Mouse (Mus musculus) kidney, postnatal 36 days (tissue): ENCODE data around the gene Phc1.

Experiments used
- DNase-seq, 2 experiments: peaks; one replicate each; pipeline ENCODE4 v3.0.0; 2021 to 2022; ENCODE audit warnings: mixed read lengths in 2 of 2

The Phc1 gene

GRCm38 (mm10) chr6:122339047-122339647, 1.2 kb downstream of the Phc1 start:
- DNase-seq: peak; percentile 65 to 83

- peak; percentile 17 to 36 for DNase-seq
These were observed 2.8 kb downstream of the Phc1 start for GRCm38 (mm10) chr6:122337546-122337945.

- peak; percentile 31 to 65 for DNase-seq
These were observed 5.5 kb downstream of the Phc1 start for GRCm38 (mm10) chr6:122334786-122335340.

GRCm38 (mm10) chr6:122333081-122333612, 7.2 kb downstream of the Phc1 start:
- DNase-seq: no peak

- peak; percentile 35 to 59 for DNase-seq
These were observed 14.9 kb downstream of the Phc1 start for GRCm38 (mm10) chr6:122325361-122325975.

GRCm38 (mm10) chr6:122318726-122319125, 21.6 kb downstream of the Phc1 start:
- DNase-seq: peak in 1 of 2 experiments; percentile 23

- DNase-seq: no peak
These were observed 30.1 kb downstream of the Phc1 start for GRCm38 (mm10) chr6:122310187-122310820.

GRCm38 (mm10) chr6:122309446-122309960, 30.9 kb downstream of the Phc1 start:
- DNase-seq: no peak

- DNase-seq: peak; percentile 95 to 99
These were observed 31.6 kb downstream of the Phc1 start, which contains the start of gene M6pr for GRCm38 (mm10) chr6:122308505-122309393. TSS of gene M6pr (plus strand) at chr6:122308720.

GRCm38 (mm10) chr6:122308136-122308504, 32.2 kb downstream of the Phc1 start:
- no peak for DNase-seq

- no peak for DNase-seq
These were observed 33.7 kb downstream of the Phc1 start for GRCm38 (mm10) chr6:122306707-122307106.

GRCm38 (mm10) chr6:122304790-122305555, 35.4 kb downstream of the Phc1 start:
- no peak for DNase-seq

GRCm38 (mm10) chr6:122304355-122304754, 36.0 kb downstream of the Phc1 start:
- peak; percentile 70 to 93 for DNase-seq

- DNase-seq: no peak
These were observed 36.8 kb downstream of the Phc1 start for GRCm38 (mm10) chr6:122303526-122303925.

- no peak for DNase-seq
These were observed 37.7 kb downstream of the Phc1 start for GRCm38 (mm10) chr6:122302661-122303060.

GRCm38 (mm10) chr6:122302121-122302520, 38.2 kb downstream of the Phc1 start:
- no peak for DNase-seq

- DNase-seq: no peak
These were observed 40.7 kb downstream of the Phc1 start for GRCm38 (mm10) chr6:122299621-122300133.

GRCm38 (mm10) chr6:122298223-122298609, 42.1 kb downstream of the Phc1 start:
- DNase-seq: no peak

- no peak for DNase-seq
These were observed 42.8 kb downstream of the Phc1 start for GRCm38 (mm10) chr6:122297279-122298222.

- DNase-seq: no peak
These were observed 43.5 kb downstream of the Phc1 start for GRCm38 (mm10) chr6:122296918-122297278.
